Mouse (Mus musculus): ENCODE measurements around the gene Magi1. TPM values are rescaled to one million over a fixed set of nuclear protein-coding genes. Genes with fewer than 3 reads are reported as not detected.

Gene Magi1
- polyA plus RNA-seq, 1 experiment = 1.3 TPM

- no peaks in the 10 kb centered on the region; the same call in 1 of the 2 replicates for H3K4me1 ChIP-seq (ENCODE audit: control insufficient read depth, insufficient read depth, low read length)
- no peak overlapping the region for H3K4me3 ChIP-seq (replicated peaks; ENCODE audit: control insufficient read depth, low read depth, low read length)
- TF ChIP-seq POLR2A (IDR thresholded peaks at IDR 0.05; ENCODE audit: borderline replicate concordance, control insufficient read depth, low read depth, low read length) (no peak), CTCF (IDR thresholded peaks at IDR 0.05; ENCODE audit: control insufficient read depth, insufficient read depth, low read length) (no peak)
- no peak overlapping the region for H3K27ac ChIP-seq (ENCODE audit: control insufficient read depth, insufficient read depth, low read depth, low read length, poor library complexity)
- WGBS = 63% methylated on average over 5 of the region's 5 CpGs
Measured at GRCm38 (mm10) chr6:94190830-94191229, 92.9 kb downstream of the Magi1 start.

GRCm38 (mm10) chr6:94189379-94189778 lies 94.3 kb downstream of the Magi1 start:
- Histone ChIP-seq H3K27ac (ENCODE audit: control insufficient read depth, insufficient read depth, low read depth, low read length, poor library complexity) (no peak overlapping the region), H3K4me1 (ENCODE audit: control insufficient read depth, insufficient read depth, low read length) (no peaks in the 10 kb centered on the region), H3K4me3 (replicated peaks; ENCODE audit: control insufficient read depth, low read depth, low read length) (no peak overlapping the region)
- TF ChIP-seq POLR2A (IDR thresholded peaks at IDR 0.05; ENCODE audit: borderline replicate concordance, control insufficient read depth, low read depth, low read length) (no peak), CTCF (IDR thresholded peaks at IDR 0.05; ENCODE audit: control insufficient read depth, insufficient read depth, low read length) (no peak)
- WGBS = 28% methylated on average over 5 of the region's 5 CpGs

GRCm38 (mm10) chr6:94186628-94187319 lies 96.9 kb downstream of the Magi1 start:
- Histone ChIP-seq H3K4me1 (ENCODE audit: control insufficient read depth, insufficient read depth, low read length) (no peaks in the 10 kb centered on the region), H3K4me3 (replicated peaks; ENCODE audit: control insufficient read depth, low read depth, low read length) (no peak overlapping the region), H3K27ac (ENCODE audit: control insufficient read depth, insufficient read depth, low read depth, low read length, poor library complexity) (no peak overlapping the region)
- TF ChIP-seq POLR2A (IDR thresholded peaks at IDR 0.05; ENCODE audit: borderline replicate concordance, control insufficient read depth, low read depth, low read length) (no peak), CTCF (IDR thresholded peaks at IDR 0.05; ENCODE audit: control insufficient read depth, insufficient read depth, low read length) (no peak)
- WGBS = 8% methylated on average over 7 of the region's 7 CpGs

GRCm38 (mm10) chr6:94184268-94184667 lies 99.4 kb downstream of the Magi1 start:
- WGBS = 23% methylated on average over 4 of the region's 4 CpGs
- TF ChIP-seq CTCF (IDR thresholded peaks at IDR 0.05; ENCODE audit: control insufficient read depth, insufficient read depth, low read length) (no peak), POLR2A (IDR thresholded peaks at IDR 0.05; ENCODE audit: borderline replicate concordance, control insufficient read depth, low read depth, low read length) (no peak)

GRCm38 (mm10) chr6:94183354-94183851 lies 100.3 kb downstream of the Magi1 start:
- Histone ChIP-seq H3K27ac (ENCODE audit: control insufficient read depth, insufficient read depth, low read depth, low read length, poor library complexity) (no peak overlapping the region), H3K4me1 (ENCODE audit: control insufficient read depth, insufficient read depth, low read length) (no peaks in the 10 kb centered on the region)
- 62% methylated on average over 14 of the region's 14 CpGs for WGBS

More at GRCm38 (mm10) chr6:94184268-94184667, 99.4 kb downstream of the Magi1 start:
- no peaks in the 10 kb centered on the region for H3K4me1 ChIP-seq (ENCODE audit: control insufficient read depth, insufficient read depth, low read length)
- no peak overlapping the region for H3K4me3 ChIP-seq (replicated peaks; ENCODE audit: control insufficient read depth, low read depth, low read length)
- H3K27ac ChIP-seq (ENCODE audit: control insufficient read depth, insufficient read depth, low read depth, low read length, poor library complexity) = no peak overlapping the region

GRCm38 (mm10) chr6:94181673-94182255 lies 102.0 kb downstream of the Magi1 start:
- no peak for TF ChIP-seq CTCF (IDR thresholded peaks at IDR 0.05; ENCODE audit: control insufficient read depth, insufficient read depth, low read length)
- TF ChIP-seq POLR2A (IDR thresholded peaks at IDR 0.05; ENCODE audit: borderline replicate concordance, control insufficient read depth, low read depth, low read length) = no peak

More at GRCm38 (mm10) chr6:94183354-94183851, 100.3 kb downstream of the Magi1 start:
- no peak overlapping the region for H3K4me3 ChIP-seq (replicated peaks; ENCODE audit: control insufficient read depth, low read depth, low read length)
- TF ChIP-seq POLR2A (IDR thresholded peaks at IDR 0.05; ENCODE audit: borderline replicate concordance, control insufficient read depth, low read depth, low read length) (no peak), CTCF (IDR thresholded peaks at IDR 0.05; ENCODE audit: control insufficient read depth, insufficient read depth, low read length) (no peak)

GRCm38 (mm10) chr6:94180331-94181150 lies 103.2 kb downstream of the Magi1 start:
- TF ChIP-seq CTCF (IDR thresholded peaks at IDR 0.05; ENCODE audit: control insufficient read depth, insufficient read depth, low read length) (no peak), POLR2A (IDR thresholded peaks at IDR 0.05; ENCODE audit: borderline replicate concordance, control insufficient read depth, low read depth, low read length) (no peak)
- Histone ChIP-seq H3K4me1 (ENCODE audit: control insufficient read depth, insufficient read depth, low read length) (no peaks in the 10 kb centered on the region), H3K27ac (ENCODE audit: control insufficient read depth, insufficient read depth, low read depth, low read length, poor library complexity) (no peak overlapping the region), H3K4me3 (replicated peaks; ENCODE audit: control insufficient read depth, low read depth, low read length) (no peak overlapping the region)
- 79% methylated on average over 14 of the region's 14 CpGs for WGBS

More at GRCm38 (mm10) chr6:94181673-94182255, 102.0 kb downstream of the Magi1 start:
- Histone ChIP-seq H3K27ac (ENCODE audit: control insufficient read depth, insufficient read depth, low read depth, low read length, poor library complexity) (no peak overlapping the region), H3K4me3 (replicated peaks; ENCODE audit: control insufficient read depth, low read depth, low read length) (no peak overlapping the region), H3K4me1 (ENCODE audit: control insufficient read depth, insufficient read depth, low read length) (no peaks in the 10 kb centered on the region)
- 45% methylated on average over 2 of the region's 2 CpGs for WGBS

- Histone ChIP-seq H3K27ac (ENCODE audit: control insufficient read depth, insufficient read depth, low read depth, low read length, poor library complexity) (no peak overlapping the region), H3K4me1 (ENCODE audit: control insufficient read depth, insufficient read depth, low read length) (no peaks in the 10 kb centered on the region), H3K4me3 (replicated peaks; ENCODE audit: control insufficient read depth, low read depth, low read length) (no peak overlapping the region)
- 69% methylated on average over 3 of the region's 3 CpGs for WGBS
- no peak for TF ChIP-seq POLR2A (IDR thresholded peaks at IDR 0.05; ENCODE audit: borderline replicate concordance, control insufficient read depth, low read depth, low read length)
- no peak for TF ChIP-seq CTCF (IDR thresholded peaks at IDR 0.05; ENCODE audit: control insufficient read depth, insufficient read depth, low read length)
Measured at GRCm38 (mm10) chr6:94177559-94177958, 106.2 kb downstream of the Magi1 start.

Measured in bone marrow, adult 2 months (tissue).